Mouse (Mus musculus) limb, embryonic 15.5 days (tissue): ENCODE data around the gene Trip12. TPM values are rescaled to one million over a fixed set of nuclear protein-coding genes. Genes with fewer than 3 reads are reported as not detected.

Source experiments
- ATAC-seq: fragments of 200-750 bp; cut with Nextera tagmentation; 2 replicates; pipeline ENCODE4 v1.8.0; 2017; ENCODE audit warnings: low read depth, moderate TSS enrichment; ENCODE audit not compliant: insufficient number of reproducible peaks, low FRiP score, low TSS enrichment
- H3K27ac ChIP-seq: fragments of 300-500 bp; sonication (generic); 2 replicates; pipeline ENCODE4 v1.5.1; 2015; ENCODE audit warnings: moderate library complexity, mild to moderate bottlenecking, inconsistent platforms
- H3K27me3 ChIP-seq: fragments of 300-500 bp; sonication (generic); 2 replicates; pipeline ENCODE4 v1.6.1; 2015; ENCODE audit warnings: inconsistent platforms
- H3K36me3 ChIP-seq: fragments of 300-500 bp; sonication (generic); 2 replicates; pipeline ENCODE4 v1.6.1; 2015; ENCODE audit warnings: inconsistent platforms
- H3K4me1 ChIP-seq: fragments of 300-500 bp; sonication (generic); 2 replicates; pipeline ENCODE4 v1.6.1; 2015; ENCODE audit warnings: inconsistent platforms
- H3K4me2 ChIP-seq: fragments of 300-500 bp; sonication (generic); 2 replicates; pipeline ENCODE4 v1.6.1; 2015; ENCODE audit warnings: mild to moderate bottlenecking, inconsistent platforms
- H3K4me3 ChIP-seq: fragments of 300-500 bp; sonication (generic); 2 replicates; pipeline ENCODE4 v1.5.1; 2015; ENCODE audit warnings: mild to moderate bottlenecking, inconsistent platforms
- H3K9ac ChIP-seq: fragments of 300-500 bp; sonication (generic); 2 replicates; pipeline ENCODE4 v1.6.1; 2015; ENCODE audit warnings: inconsistent platforms
- H3K9me3 ChIP-seq: fragments of 300-500 bp; sonication (generic); 2 replicates; pipeline ENCODE4 v1.6.1; 2016; ENCODE audit warnings: inconsistent platforms
- WGBS: fragments of 180-500 bp; shearing (Covaris S2); methylation state at CpG from one replicate; pipeline ENCODE4 v1.1.7; 2015; 5-methylcytosine and 5-hydroxymethylcytosine counted together
- polyA plus RNA-seq: library from polyadenylated mRNA; unstranded; fragments of >200 nt; fragmentation: Nextera tagmentation; extraction: Ambion mirVana; gene quantifications from 2 replicates; pipeline ENCODE4 v1.2.1, GENCODE M21; 2015

The Trip12 gene
- polyA plus RNA-seq, result 52.1 and 62.0 TPM in 2 replicates

- Histone ChIP-seq H3K27me3 (no peaks in the 10 kb centered on the region), H3K9me3 (no peaks in the 10 kb centered on the region), H3K4me2 (peak within 1 kb of the TSS; percentile 69), H3K36me3 (no peaks in the 10 kb centered on the region), H3K4me1 (peaks cover 7% of the 10 kb centered on the region; the same call in 1 of the 2 replicates), H3K4me3 (peak within 1 kb of the TSS; percentile 94), H3K9ac (peak within 1 kb of the TSS; percentile 89), H3K27ac (peak within 1 kb of the TSS; percentile 98)
- WGBS, result under 1% methylated on average over 39 of the region's 39 CpGs
- peak; percentile 26; the same call in 1 of the 2 replicates for ATAC-seq
Observed at GRCm38 (mm10) chr1:84840018-84840664, at the start of gene Trip12. TSS of gene Trip12 (minus strand) at chr1:84840516.

- no peak for ATAC-seq
- Histone ChIP-seq H3K27me3 (no peaks in the 10 kb centered on the region), H3K9me3 (no peaks in the 10 kb centered on the region), H3K9ac (no peak overlapping the region), H3K4me2 (no peak overlapping the region), H3K4me1 (no peaks in the 10 kb centered on the region), H3K36me3 (no peaks in the 10 kb centered on the region), H3K4me3 (no peak overlapping the region), H3K27ac (no peak overlapping the region)
- 24% methylated on average over 7 of the region's 7 CpGs for WGBS
Observed at GRCm38 (mm10) chr1:84890005-84890393, 49.7 kb upstream of the Trip12 start.

- no peak overlapping the region for H3K9ac ChIP-seq
- H3K27me3 ChIP-seq, result no peaks in the 10 kb centered on the region
- H3K4me3 ChIP-seq, result no peak overlapping the region
- ATAC-seq, result no peak
- H3K36me3 ChIP-seq, result no peaks in the 10 kb centered on the region
- 71% methylated on average over 8 of the region's 8 CpGs for WGBS
- H3K4me1 ChIP-seq, result no peaks in the 10 kb centered on the region
- H3K4me2 ChIP-seq, result no peak overlapping the region
- no peak overlapping the region for H3K27ac ChIP-seq
- no peaks in the 10 kb centered on the region for H3K9me3 ChIP-seq
Observed at GRCm38 (mm10) chr1:84889330-84890004, 49.2 kb upstream of the Trip12 start.

GRCm38 (mm10) chr1:84885921-84886320 lies 45.6 kb upstream of the Trip12 start:
- no peaks in the 10 kb centered on the region for H3K27me3 ChIP-seq
- no peak overlapping the region for H3K9ac ChIP-seq
- WGBS, result 84% methylated on average over 6 of the region's 6 CpGs
- H3K27ac ChIP-seq, result no peak overlapping the region
- H3K4me2 ChIP-seq, result no peak overlapping the region
- no peaks in the 10 kb centered on the region for H3K4me1 ChIP-seq
- no peak overlapping the region for H3K4me3 ChIP-seq
- H3K9me3 ChIP-seq, result no peaks in the 10 kb centered on the region
- H3K36me3 ChIP-seq, result no peaks in the 10 kb centered on the region
- no peak for ATAC-seq

- Histone ChIP-seq H3K4me2 (no peak overlapping the region), H3K4me1 (no peaks in the 10 kb centered on the region), H3K9me3 (no peaks in the 10 kb centered on the region), H3K27ac (no peak overlapping the region), H3K36me3 (no peaks in the 10 kb centered on the region), H3K4me3 (no peak overlapping the region), H3K9ac (no peak overlapping the region), H3K27me3 (no peaks in the 10 kb centered on the region)
- whole genome bisulfite sequencing, result 88% methylated on average over 3 of the region's 3 CpGs
- no peak for ATAC-seq
Observed at GRCm38 (mm10) chr1:84885174-84885573, 44.9 kb upstream of the Trip12 start.

- Histone ChIP-seq H3K4me2 (no peak overlapping the region), H3K4me1 (no peaks in the 10 kb centered on the region), H3K36me3 (no peaks in the 10 kb centered on the region), H3K27ac (no peak overlapping the region), H3K9me3 (no peaks in the 10 kb centered on the region), H3K9ac (no peak overlapping the region), H3K27me3 (no peaks in the 10 kb centered on the region), H3K4me3 (no peak overlapping the region)
- no peak for ATAC-seq
- WGBS, result 70% methylated on average over 4 of the region's 4 CpGs
Observed at GRCm38 (mm10) chr1:84883889-84884288, 43.6 kb upstream of the Trip12 start.

GRCm38 (mm10) chr1:84882937-84883336 lies 42.6 kb upstream of the Trip12 start:
- Histone ChIP-seq H3K4me1 (no peaks in the 10 kb centered on the region), H3K4me2 (no peak overlapping the region), H3K4me3 (no peak overlapping the region), H3K27me3 (no peaks in the 10 kb centered on the region), H3K9me3 (no peaks in the 10 kb centered on the region), H3K36me3 (no peaks in the 10 kb centered on the region), H3K27ac (no peak overlapping the region), H3K9ac (no peak overlapping the region)
- WGBS, result 86% methylated on average over 4 of the region's 4 CpGs
- ATAC-seq, result no peak

- Histone ChIP-seq H3K9me3 (no peaks in the 10 kb centered on the region), H3K4me3 (no peak overlapping the region), H3K36me3 (no peaks in the 10 kb centered on the region), H3K9ac (no peak overlapping the region), H3K27me3 (no peaks in the 10 kb centered on the region), H3K4me1 (no peaks in the 10 kb centered on the region), H3K27ac (no peak overlapping the region), H3K4me2 (no peak overlapping the region)
- no peak for ATAC-seq
- 28% methylated on average over 2 of the region's 2 CpGs for WGBS
Observed at GRCm38 (mm10) chr1:84882066-84882532, 41.8 kb upstream of the Trip12 start.

- WGBS, result 65% methylated on average over 11 of the region's 11 CpGs
- H3K36me3 ChIP-seq, result no peaks in the 10 kb centered on the region
- no peak for ATAC-seq
Observed at GRCm38 (mm10) chr1:84881248-84882065, 41.1 kb upstream of the Trip12 start.

GRCm38 (mm10) chr1:84879571-84880120 lies 39.3 kb upstream of the Trip12 start:
- Histone ChIP-seq H3K27me3 (no peaks in the 10 kb centered on the region), H3K4me2 (no peak overlapping the region), H3K36me3 (no peaks in the 10 kb centered on the region), H3K4me3 (no peak overlapping the region), H3K4me1 (no peaks in the 10 kb centered on the region), H3K27ac (no peak overlapping the region), H3K9me3 (no peaks in the 10 kb centered on the region), H3K9ac (no peak overlapping the region)
- no peak for ATAC-seq
- WGBS, result 94% methylated on average over 8 of the region's 8 CpGs

More at GRCm38 (mm10) chr1:84881248-84882065, 41.1 kb upstream of the Trip12 start:
- no peaks in the 10 kb centered on the region for H3K27me3 ChIP-seq
- H3K27ac ChIP-seq, result no peak overlapping the region
- H3K9ac ChIP-seq, result no peak overlapping the region
- no peaks in the 10 kb centered on the region for H3K9me3 ChIP-seq
- H3K4me3 ChIP-seq, result no peak overlapping the region
- no peaks in the 10 kb centered on the region for H3K4me1 ChIP-seq
- no peak overlapping the region for H3K4me2 ChIP-seq

GRCm38 (mm10) chr1:84877590-84877989 lies 37.3 kb upstream of the Trip12 start:
- Histone ChIP-seq H3K27me3 (no peaks in the 10 kb centered on the region), H3K4me1 (no peaks in the 10 kb centered on the region), H3K4me2 (no peak overlapping the region), H3K36me3 (no peaks in the 10 kb centered on the region), H3K9me3 (no peaks in the 10 kb centered on the region), H3K4me3 (no peak overlapping the region), H3K9ac (no peak overlapping the region), H3K27ac (no peak overlapping the region)
- no peak for ATAC-seq
- 83% methylated on average over 2 of the region's 2 CpGs for WGBS
